Mouse (Mus musculus): ENCODE measurements around the gene Cnot6l. TPM values are rescaled to one million over a fixed set of nuclear protein-coding genes. Genes with fewer than 3 reads are reported as not detected.

Cnot6l gene
- total RNA-seq (2023), result 100 to 1,000 TPM; 181 to 214 TPM

DNA sequence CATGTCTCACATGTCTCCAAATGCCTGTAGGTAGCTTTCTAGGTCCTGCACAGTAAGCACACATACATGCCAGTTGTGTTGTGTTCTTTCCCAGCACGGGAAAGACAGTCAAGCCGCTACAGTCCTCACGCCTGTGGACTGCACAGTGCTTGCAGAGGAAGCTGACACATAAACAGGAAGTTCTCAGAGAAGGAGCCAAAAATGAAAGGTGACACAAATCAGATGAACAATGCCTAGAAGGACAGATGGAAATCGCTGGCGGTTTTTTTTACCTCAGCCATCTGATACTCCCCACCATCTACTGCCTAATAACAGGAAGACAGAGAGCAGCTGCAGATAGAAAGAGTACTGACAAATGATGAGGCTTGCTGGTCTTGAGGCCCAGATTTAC lies at the start of gene Cnot6l:
Gene Cnot6l, minus strand, starts transcription at position 151 of the 391 bp plus-strand sequence.

DNA sequence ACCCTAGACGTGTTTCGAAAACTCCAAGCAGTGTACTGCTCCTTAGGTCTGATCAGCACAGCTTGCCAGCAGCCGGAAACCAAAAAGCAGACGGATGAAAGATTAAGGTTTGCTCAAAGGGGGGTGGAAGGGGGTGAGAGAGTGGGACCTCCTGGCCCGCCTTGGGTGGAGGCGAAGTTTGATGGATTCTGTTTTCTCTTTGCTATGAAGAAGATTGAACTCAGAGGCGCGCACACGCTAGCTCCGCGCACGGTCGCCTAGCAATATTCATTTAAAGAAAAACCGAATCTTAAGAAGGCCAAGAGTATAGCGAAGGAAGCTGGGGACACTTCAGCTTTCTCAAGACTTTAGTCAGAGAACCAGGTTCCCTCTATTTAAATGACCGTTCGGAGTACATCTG lies 45.5 kb upstream of the Cnot6l start, which contains the start of gene Mrpl1:
Gene Mrpl1, plus strand, starts transcription at position 35 of the 400 bp plus-strand sequence.

Other genes with a start within 250 kb of the Cnot6l start
- gene Cxcl13, start 207.2 kb downstream of the Cnot6l start, total RNA-seq (2023), result not detected
- 10 to 100 TPM; 18.0 to 21.6 TPM for gene Mrpl1, start 45.3 kb upstream of the Cnot6l start, total RNA-seq (2023)
- gene Fras1, start 209.8 kb upstream of the Cnot6l start, total RNA-seq (2023), result 1 to 10 TPM; 1.2 to 3.6 TPM